Mouse (Mus musculus) bone marrow macrophage, adult 2 months (primary cell): ENCODE data around the gene Vcam1. TPM values are rescaled to one million over a fixed set of nuclear protein-coding genes. Genes with fewer than 3 reads are reported as not detected.

Experiments
- H3K27ac ChIP-seq: 2 replicates; pipeline ENCODE4 v1.5.1; 2012; ENCODE audit warnings: low read depth, low read length; ENCODE audit not compliant: insufficient read depth
- H3K4me1 ChIP-seq: 2 replicates; pipeline ENCODE4 v1.6.1; 2012; ENCODE audit warnings: low read length; ENCODE audit not compliant: control insufficient read depth, insufficient read depth
- H3K4me3 ChIP-seq: 2 replicates; pipeline ENCODE4 v1.5.1; 2012; ENCODE audit warnings: mild to moderate bottlenecking, low read length, moderate library complexity; ENCODE audit not compliant: insufficient read depth
- CTCF ChIP-seq: IDR thresholded peaks from 2 replicates; pipeline ENCODE4 v1.5.1; 2012; ENCODE audit warnings: low read depth, mild to moderate bottlenecking, low read length, moderate library complexity
- POLR2A ChIP-seq: IDR thresholded peaks from 2 replicates; pipeline ENCODE4 v1.6.1; 2012; ENCODE audit warnings: mild to moderate bottlenecking, low read depth, low read length, borderline replicate concordance
- polyA plus RNA-seq: library from polyadenylated mRNA; stranded (reverse); fragments of >200 nt; gene quantifications from 2 replicates; pipeline ENCODE4 v1.2.4, GENCODE M21; 2012; ENCODE audit not compliant: missing spikeins, insufficient read depth, insufficient read length

The Vcam1 gene
- polyA plus RNA-seq, 1 experiment = 1.1 TPM

DNA sequence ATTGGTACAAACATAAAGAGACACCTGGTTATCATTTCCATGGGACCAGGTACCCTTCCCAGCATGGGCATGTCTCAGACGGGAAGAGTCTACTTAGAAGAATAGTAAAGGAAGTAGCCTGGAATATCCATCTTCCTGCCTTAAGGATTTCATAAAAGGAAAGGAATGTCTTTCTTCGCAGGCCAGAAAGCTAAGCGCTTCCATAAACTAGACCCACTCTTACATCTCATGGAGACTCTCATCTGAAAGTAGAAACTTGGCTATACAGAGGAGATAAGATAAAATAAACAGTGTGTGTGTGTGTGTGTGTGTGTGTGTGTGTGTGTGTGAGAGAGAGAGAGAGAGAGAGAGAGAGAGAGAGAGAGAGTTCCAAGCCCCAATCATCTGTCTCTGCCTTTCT lies 36.9 kb downstream of the Vcam1 start:
- Histone ChIP-seq H3K4me3 (no peak overlapping the region), H3K4me1 (no peaks in the 10 kb centered on the region), H3K27ac (no peak overlapping the region)
- no peak for TF ChIP-seq CTCF
- no peak for TF ChIP-seq POLR2A

DNA sequence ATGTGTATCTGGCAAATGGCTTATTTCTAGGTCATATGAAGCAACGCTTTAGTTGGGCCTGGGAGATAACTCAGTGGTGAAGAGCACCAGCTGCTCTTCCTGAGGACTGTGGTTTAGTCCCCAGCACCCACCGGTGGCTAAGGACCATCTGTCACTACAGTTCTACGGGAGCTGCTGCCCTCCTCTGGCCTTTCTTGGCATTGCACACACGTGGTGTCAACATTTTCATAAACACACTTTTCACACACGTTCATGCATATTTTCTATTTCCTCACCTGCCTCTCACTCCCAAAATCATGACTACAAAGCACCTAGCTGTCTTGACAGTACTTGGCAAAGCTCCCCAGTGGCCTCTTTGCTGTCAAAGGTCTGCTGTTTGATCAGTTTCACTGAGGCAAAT lies 37.8 kb downstream of the Vcam1 start:
- no peaks in the 10 kb centered on the region for H3K4me1 ChIP-seq
- H3K4me3 ChIP-seq = no peak overlapping the region
- no peak for TF ChIP-seq POLR2A
- peak; percentile 28; the same call in 1 of the 2 replicates for TF ChIP-seq CTCF
- no peak overlapping the region for H3K27ac ChIP-seq

DNA sequence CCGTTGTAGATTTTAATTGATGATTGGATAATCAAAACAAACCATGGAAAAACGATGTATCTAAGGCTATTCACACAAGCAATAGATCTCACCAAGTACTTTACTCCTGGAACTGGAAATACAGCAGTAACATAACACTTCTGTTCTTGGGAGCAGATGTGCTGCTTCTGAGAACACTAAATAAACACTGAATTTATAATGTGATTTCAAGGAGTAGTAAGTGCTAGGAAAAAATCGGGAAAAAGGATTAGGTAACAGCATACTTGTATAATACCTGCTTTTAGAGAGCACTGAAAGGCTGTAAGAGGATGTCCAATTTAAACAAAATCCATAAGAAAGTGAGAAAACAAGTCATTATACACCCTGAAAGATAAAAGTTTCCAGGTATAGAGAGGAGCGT lies 43.5 kb downstream of the Vcam1 start:
- H3K27ac ChIP-seq = no peak overlapping the region
- no peak overlapping the region for H3K4me3 ChIP-seq
- peaks cover 5% of the 10 kb centered on the region; the same call in 1 of the 2 replicates for H3K4me1 ChIP-seq
- TF ChIP-seq POLR2A (no peak), CTCF (no peak)

DNA sequence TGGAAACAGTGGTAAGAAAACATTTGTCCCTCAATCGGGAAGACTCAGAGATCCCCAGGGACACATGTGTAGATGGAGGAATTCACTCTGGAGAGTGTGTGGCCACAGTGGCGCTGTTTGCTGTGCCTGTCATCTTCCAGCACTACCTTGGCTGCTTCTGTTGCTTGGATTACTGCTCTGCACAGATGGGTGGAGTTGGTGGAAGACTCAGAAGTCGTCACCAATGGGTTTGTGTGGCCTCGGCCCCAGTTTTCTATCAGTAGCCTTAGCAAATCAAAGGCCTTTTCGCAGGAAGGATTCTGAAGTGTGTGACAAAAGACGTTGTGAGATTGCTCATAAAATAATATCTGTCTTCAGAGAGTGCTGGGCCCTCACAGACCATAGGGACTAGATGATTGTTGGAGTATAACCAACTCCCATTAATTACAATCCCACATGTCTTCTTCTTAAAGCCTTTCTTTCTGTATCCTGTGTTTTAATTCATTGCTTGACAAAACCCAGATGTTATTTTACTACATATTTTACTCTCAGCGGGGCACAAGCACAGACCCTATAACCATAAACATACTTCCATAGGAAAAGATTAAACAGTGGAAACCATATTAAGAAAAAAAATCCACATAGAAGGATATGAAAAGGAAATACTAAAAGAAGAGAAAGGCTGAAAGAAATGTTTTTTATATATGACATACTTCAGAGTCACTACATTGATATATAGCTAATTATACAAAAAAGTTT lies 48.4 kb downstream of the Vcam1 start:
- Histone ChIP-seq H3K4me3 (no peak overlapping the region), H3K27ac (no peak overlapping the region), H3K4me1 (peaks cover 5% of the 10 kb centered on the region; the same call in 1 of the 2 replicates)
- no peak for TF ChIP-seq POLR2A
- no peak for TF ChIP-seq CTCF

DNA sequence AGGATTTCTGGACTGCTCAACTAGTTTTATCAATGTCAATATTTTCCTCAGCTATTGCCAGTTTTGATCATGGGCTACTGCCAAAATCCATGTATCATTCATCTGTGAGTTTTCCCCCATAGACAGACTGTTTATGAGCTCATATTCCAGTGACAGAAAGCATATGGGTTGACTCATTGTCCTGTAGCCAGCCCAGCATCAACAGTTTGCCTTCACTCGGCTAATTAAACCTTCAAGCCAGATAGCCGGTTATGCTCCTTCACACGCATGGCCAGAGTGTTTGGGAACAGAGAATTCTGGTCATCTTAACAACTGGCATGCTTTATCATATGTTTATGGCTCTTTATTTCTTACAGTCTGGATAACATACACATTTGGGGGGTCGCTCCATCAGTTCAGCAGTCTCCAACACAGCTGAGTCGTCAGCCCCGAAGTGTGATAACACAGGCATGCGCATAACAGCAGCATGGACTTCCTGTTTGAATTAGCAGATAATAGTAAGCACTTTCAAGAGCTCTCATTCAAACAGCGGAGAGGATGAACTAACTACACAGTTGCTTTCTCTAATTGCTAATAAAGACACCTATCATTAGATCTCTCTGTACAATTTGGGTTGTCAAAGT lies 49.2 kb downstream of the Vcam1 start:
- H3K4me3 ChIP-seq = no peak overlapping the region
- peaks cover 5% of the 10 kb centered on the region; the same call in 1 of the 2 replicates for H3K4me1 ChIP-seq
- TF ChIP-seq CTCF (no peak), POLR2A (no peak)
- no peak overlapping the region for H3K27ac ChIP-seq

DNA sequence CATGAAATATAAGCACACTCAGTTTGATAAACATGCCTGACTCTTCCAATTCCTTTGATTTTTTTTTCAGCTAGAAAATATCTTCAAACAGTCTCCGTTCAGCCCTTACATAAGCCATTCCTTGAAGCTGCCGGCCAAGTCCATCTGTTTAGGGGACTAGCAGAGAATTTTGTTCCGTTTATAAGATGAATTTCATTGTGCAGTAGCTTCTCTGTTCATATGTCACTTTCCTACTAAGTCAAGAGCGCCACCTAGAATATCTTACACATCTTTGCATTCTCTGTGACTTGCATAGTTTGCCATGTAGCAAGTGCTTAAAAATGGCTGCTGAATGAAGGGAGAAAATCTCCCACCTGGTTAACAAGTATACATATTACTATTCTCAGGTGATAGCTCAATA lies 51.0 kb downstream of the Vcam1 start:
- Histone ChIP-seq H3K27ac (no peak overlapping the region), H3K4me3 (no peak overlapping the region), H3K4me1 (peaks cover 5% of the 10 kb centered on the region; the same call in 1 of the 2 replicates)
- TF ChIP-seq POLR2A (no peak), CTCF (no peak)

DNA sequence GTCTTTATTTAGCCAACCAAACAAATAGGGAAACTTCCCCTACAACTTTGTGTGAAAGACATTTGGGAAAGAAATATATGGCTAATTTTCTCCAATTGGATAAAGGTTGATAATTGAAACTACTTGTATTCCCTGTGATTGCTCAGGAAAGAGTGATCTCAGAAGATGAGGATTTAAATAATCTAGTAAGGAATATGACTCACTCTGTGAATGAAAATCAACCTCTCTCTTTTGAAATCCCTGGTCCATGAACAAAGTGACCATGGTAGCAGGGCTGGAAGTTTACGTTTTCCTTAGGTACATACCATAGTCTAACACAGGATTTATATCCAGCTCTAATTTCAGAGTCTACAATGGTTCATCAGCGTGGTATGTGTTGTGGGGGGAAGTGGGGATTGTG lies 52.7 kb downstream of the Vcam1 start:
- Histone ChIP-seq H3K4me1 (peaks cover 11% of the 10 kb centered on the region), H3K27ac (no peak overlapping the region), H3K4me3 (no peak overlapping the region)
- TF ChIP-seq POLR2A (no peak), CTCF (no peak)

DNA sequence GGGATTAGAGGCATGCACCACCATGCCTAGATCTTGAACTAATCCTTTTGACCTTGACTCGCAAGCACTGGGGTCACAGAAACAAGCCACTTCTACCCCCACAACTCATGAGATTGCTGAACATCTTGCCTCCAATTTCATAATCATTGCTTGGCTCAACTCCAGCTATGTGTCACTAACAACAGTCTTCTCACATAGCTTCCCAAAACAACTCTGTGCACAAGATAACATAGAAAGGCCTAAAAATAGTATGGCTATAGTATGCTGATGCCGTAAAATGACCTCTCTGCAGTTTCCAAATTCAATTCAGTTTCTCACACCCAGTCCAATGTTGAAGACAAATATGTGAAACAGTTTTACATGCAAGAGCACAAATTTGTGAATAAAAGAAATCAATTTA lies 56.9 kb downstream of the Vcam1 start:
- TF ChIP-seq POLR2A = no peak
- no peak for TF ChIP-seq CTCF
- H3K4me3 ChIP-seq = no peak overlapping the region
- H3K4me1 ChIP-seq = peaks cover 12% of the 10 kb centered on the region
- no peak overlapping the region for H3K27ac ChIP-seq

DNA sequence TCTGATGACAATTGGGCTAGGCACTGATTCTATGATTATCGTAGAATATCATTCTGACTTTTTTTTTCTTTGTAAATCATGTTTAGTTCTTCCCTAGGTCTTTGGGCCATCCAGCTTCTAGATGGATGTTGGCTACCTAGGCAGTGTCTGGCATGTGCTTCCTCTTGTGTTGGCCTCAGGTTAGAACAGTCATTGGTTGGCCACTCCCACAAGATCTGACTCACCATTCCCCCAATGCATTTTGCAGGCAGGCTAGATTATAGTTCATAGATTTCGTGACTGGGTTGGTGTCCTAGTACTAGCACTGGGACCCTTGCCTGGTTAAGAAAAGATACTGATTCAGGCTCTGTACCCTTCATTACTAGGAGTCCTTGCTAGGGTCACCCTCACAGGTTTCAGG lies 67.3 kb downstream of the Vcam1 start:
- no peak for TF ChIP-seq POLR2A
- no peak for TF ChIP-seq CTCF
- Histone ChIP-seq H3K27ac (no peak overlapping the region), H3K4me3 (no peak overlapping the region), H3K4me1 (peaks cover 1% of the 10 kb centered on the region; the same call in 1 of the 2 replicates)

DNA sequence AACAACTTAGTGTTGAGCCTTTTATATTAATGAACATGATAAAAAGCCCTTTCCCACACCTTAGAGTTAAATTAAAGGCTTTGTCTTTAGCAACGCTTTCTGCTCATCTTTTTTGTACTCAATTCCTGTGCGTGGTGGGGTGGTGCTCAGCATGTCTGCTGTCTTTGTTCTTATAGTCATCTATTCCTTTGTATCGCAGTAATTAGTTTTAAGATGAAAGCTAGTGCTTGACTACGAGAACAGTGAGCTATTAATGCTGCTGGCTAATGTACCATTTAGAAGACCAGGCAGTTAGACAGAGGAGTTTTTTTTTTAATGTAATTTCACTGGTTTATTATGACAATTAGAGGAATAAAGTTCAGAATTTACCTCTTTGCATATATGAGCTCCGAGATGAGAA lies 69.2 kb downstream of the Vcam1 start:
- Histone ChIP-seq H3K4me1 (no peaks in the 10 kb centered on the region), H3K27ac (no peak overlapping the region), H3K4me3 (no peak overlapping the region)
- TF ChIP-seq CTCF (no peak), POLR2A (no peak)

Other genes with a start within 250 kb of the Vcam1 start
- gene Dph5, start 241.9 kb downstream of the Vcam1 start, polyA plus RNA-seq = 8.9 and 9.2 TPM in 2 replicates
- gene Slc30a7, start 122.3 kb downstream of the Vcam1 start, polyA plus RNA-seq = 33.3 and 38.7 TPM in 2 replicates
- 9.0 and 9.8 TPM in 2 replicates for gene Extl2, start 122.2 kb downstream of the Vcam1 start, polyA plus RNA-seq
- not detected in 2 replicates for gene Gpr88, start 123.8 kb upstream of the Vcam1 start, polyA plus RNA-seq